Mouse (Mus musculus) liver, adult 2 months (tissue): ENCODE measurements at regions not wholly inside any gene's neighbourhood (a gene's known extent, or its start where the extent isn't known, plus 50 kb on each side); places are given as distances from the start of the nearest gene placed in this dataset.

ENCODE experiments used
- CTCF ChIP-seq: fragments of 200-500 bp; IDR thresholded peaks from 2 replicates; pipeline ENCODE4 v1.5.1; 2011; ENCODE audit warnings: low read depth, low read length, control low read depth
- POLR2A ChIP-seq: fragments of 200-500 bp; IDR thresholded peaks from 2 replicates; pipeline ENCODE4 v1.6.1; 2011; ENCODE audit warnings: low read length, control low read depth; ENCODE audit not compliant: insufficient read depth; ENCODE audit errors: extremely low read depth

DNA sequence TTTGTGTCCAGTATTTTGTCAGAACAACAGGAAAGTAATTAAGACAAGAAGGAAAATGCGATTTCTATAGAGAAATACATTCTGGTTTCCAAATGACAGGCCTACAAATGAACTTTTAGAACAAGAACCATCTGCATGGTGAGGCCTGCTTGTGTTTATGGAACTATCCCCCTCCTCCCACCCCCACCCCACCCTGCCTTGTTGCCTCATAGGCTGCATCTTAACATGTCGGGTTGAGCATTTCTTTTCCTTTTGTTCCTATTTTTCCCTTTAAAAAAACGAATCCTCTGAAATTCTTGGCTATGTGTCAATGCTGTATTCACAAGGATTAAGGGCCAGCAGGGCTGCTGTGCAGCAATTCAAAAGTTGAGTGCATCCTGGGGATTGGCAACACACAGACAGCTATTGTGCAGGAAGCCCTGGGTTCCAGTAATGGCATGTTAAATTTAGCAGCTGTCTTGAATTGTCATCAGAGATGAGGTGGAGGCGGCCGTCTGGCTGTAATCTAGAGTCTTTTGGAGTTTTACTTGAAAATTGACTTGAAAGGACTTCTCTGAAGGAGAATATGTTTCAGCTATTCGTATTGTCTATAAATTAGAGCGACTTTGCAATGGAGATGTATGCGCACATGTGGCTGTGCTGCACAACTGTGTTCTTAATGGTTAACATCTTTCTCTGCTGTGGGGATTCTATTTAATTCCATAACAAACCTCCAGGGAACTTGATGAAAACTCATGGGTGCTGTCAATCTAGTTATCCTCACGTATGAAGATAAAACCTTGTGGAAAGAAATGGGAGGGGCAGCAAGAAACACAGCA lies 75.1 kb upstream of the C030005K15Rik start:
- no peak for TF ChIP-seq POLR2A
- TF ChIP-seq CTCF: no peak
